Mouse (Mus musculus) ES-E14 (cell line): Measurements from ENCODE around the gene Ucp3.

Source experiments
- CHD2 ChIP-seq: IDR thresholded peaks from 2 replicates; pipeline ENCODE4 v1.6.1; 2014; ENCODE audit warnings: mild to moderate bottlenecking, low read depth, low read length, inconsistent platforms
- ZNF384 ChIP-seq: IDR thresholded peaks from 2 replicates; pipeline ENCODE4 v1.6.1; 2012; ENCODE audit warnings: low read depth, low read length, inconsistent platforms

DNA sequence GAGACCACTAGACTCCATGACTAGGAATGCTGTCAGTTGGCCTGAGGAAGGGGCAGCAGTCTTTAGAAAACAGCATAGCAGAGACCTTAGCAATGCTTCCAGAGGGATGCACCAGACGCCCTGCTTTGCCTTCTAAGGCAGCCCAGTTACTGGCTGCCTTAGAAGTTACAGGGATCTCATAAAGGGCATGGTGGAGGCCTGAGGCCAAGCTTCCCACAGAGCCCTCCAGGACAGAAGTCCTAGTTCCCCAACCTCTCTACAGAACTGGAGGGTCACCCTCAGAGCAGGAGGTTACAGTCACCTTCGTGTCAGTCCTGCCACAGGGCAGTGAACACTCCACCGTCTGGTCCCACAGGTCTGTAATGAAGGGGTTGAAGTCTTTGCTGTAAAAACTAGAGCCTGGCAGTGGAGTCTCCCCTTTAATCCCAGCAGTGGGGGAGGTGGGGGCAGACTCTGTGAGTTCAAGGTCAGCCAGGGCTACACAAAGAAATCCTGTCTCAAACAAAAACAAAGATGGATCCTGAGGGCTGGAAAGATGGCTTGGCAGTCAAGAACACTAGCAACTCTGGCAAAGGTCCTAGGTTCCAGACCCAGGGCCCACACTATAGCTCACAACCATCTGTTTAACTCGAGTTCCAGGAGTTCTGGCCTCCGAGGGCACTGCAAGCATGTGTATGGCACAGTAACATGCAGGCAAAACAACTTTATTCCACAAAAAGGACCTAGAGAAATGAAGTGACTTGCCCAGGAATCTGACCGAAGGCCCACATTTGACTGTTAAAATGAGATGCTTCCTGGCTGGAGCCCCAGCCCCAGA lies 28.4 kb downstream of the Ucp3 start:
- TF ChIP-seq CHD2 (no peak), ZNF384 (no peak)
